Mouse (Mus musculus): ENCODE measurements at regions not wholly inside any gene's neighbourhood (a gene's known extent, or its start where the extent isn't known, plus 50 kb on each side); places are given as distances from the start of the nearest gene placed in this dataset.

- TF ChIP-seq CTCF (conservative IDR thresholded peaks at IDR 0.05; ENCODE audit: low read length) (no peak), NANOG (IDR thresholded peaks at IDR 0.05; ENCODE audit: borderline replicate concordance, low read length) (no peak)
Measured at GRCm38 (mm10) chr7:61685052-61685655, 661.2 kb upstream of the Ndn start.
